Comparison of ENCODE assay signal across 1 mouse cellular context in genomic region chr4:62431522-62431921, GRCm38 (mm10).
TF ChIP-seq lines count a peak whose summit lies in the region.

No protein-coding gene starts in this region.

TF ChIP-seq in MEL, 35 proteins besides CTCF, POLR2A, EP300 and RAD21:
- TF ChIP-seq MYB (IDR thresholded peaks at IDR 0.05; ENCODE audit: low read depth, low read length) (no peak), NELFE (IDR thresholded peaks at IDR 0.05; ENCODE audit: low read depth, low read length) (no peak), TCF12 (IDR thresholded peaks at IDR 0.05; ENCODE audit: low read depth, low read length) (no peak), MAX (IDR thresholded peaks at IDR 0.05; ENCODE audit: low read length) (0 out of 2 replicates have a peak, but pooled peaks have one; percentile 25), USF2 (IDR thresholded peaks at IDR 0.05; ENCODE audit: borderline replicate concordance in 1 of 2, insufficient read depth in 1 of 2, low read depth in 1 of 2, low read length in 2 of 2) (no peak), E2F4 (IDR thresholded peaks at IDR 0.05; ENCODE audit: borderline replicate concordance, low read depth, low read length) (no peak), ZMIZ1 (IDR thresholded peaks at IDR 0.05; ENCODE audit: low read depth, low read length) (no peak), CHD2 (IDR thresholded peaks at IDR 0.05; ENCODE audit: low read length) (no peak), RCOR1 (IDR thresholded peaks at IDR 0.05; ENCODE audit: low read depth, low read length) (no peak), SMC3 (IDR thresholded peaks at IDR 0.05; ENCODE audit: low read depth, low read length) (no peak), SIN3A (IDR thresholded peaks at IDR 0.05; ENCODE audit: low read length) (peak; percentile 44; the same call in 1 of the 2 replicates), ZC3H11A (IDR thresholded peaks at IDR 0.05; ENCODE audit: low read depth, low read length) (no peak), UBTF (IDR thresholded peaks at IDR 0.05; ENCODE audit: borderline replicate concordance, insufficient read depth, low read depth, low read length) (no peak), GATA1 (IDR thresholded peaks at IDR 0.05; ENCODE audit: low read depth, low read length) (0 out of 2 replicates have a peak, but pooled peaks have one; percentile 13), TBP (IDR thresholded peaks at IDR 0.05; ENCODE audit: low read depth, low read length) (0 out of 2 replicates have a peak, but pooled peaks have one; percentile 24), BHLHE40 (IDR thresholded peaks at IDR 0.05; ENCODE audit: borderline replicate concordance, low read depth, low read length) (no peak), MXI1 (IDR thresholded peaks at IDR 0.05; ENCODE audit: low read depth, low read length) (peak; percentile 72), CHD1 (IDR thresholded peaks at IDR 0.05; ENCODE audit: low read depth, low read length) (no peak), NRF1 (IDR thresholded peaks at IDR 0.05; ENCODE audit: insufficient read depth, low read depth, low read length, poor library complexity, severe bottlenecking) (no peak), MYC (IDR thresholded peaks at IDR 0.05; ENCODE audit: low read depth, low read length) (peak; percentile 36; the same call in 1 of the 2 replicates), JUND (IDR thresholded peaks at IDR 0.05; ENCODE audit: low read depth, low read length) (peak; percentile 63; the same call in 1 of the 2 replicates), MEF2A (IDR thresholded peaks at IDR 0.05; ENCODE audit: extremely low read depth, insufficient replicate concordance, low read depth, low read length, poor library complexity, severe bottlenecking) (no peak), MAZ (IDR thresholded peaks at IDR 0.05; ENCODE audit: low read depth, low read length) (no peak), POLR2AphosphoS5 (IDR thresholded peaks at IDR 0.05; ENCODE audit: borderline replicate concordance, low read depth, low read length) (no peak), POLR2AphosphoS2 (IDR thresholded peaks at IDR 0.05; ENCODE audit: low read length) (no peak), ZNF384 (IDR thresholded peaks at IDR 0.05; ENCODE audit: low read depth, low read length) (no peak), USF1 (IDR thresholded peaks at IDR 0.05; ENCODE audit: low read depth, low read length) (no peak), TAL1 (IDR thresholded peaks at IDR 0.05; ENCODE audit: low read length) (no peak), GABPA (IDR thresholded peaks at IDR 0.05; ENCODE audit: low read depth, low read length) (peak; percentile 87), ELF1 (IDR thresholded peaks at IDR 0.05; ENCODE audit: low read depth, low read length) (no peak), KAT2A (conservative IDR thresholded peaks at IDR 0.05; ENCODE audit: low read depth, low read length) (no peak), ETS1 (IDR thresholded peaks at IDR 0.05; ENCODE audit: low read depth, low read length) (peak; percentile 75; the same call in 1 of the 2 replicates), HCFC1 (IDR thresholded peaks at IDR 0.05; ENCODE audit: low read depth, low read length) (no peak), ZKSCAN1 (IDR thresholded peaks at IDR 0.05; ENCODE audit: low read depth, low read length) (no peak), MAFK (IDR thresholded peaks at IDR 0.05; ENCODE audit: borderline replicate concordance, low read depth, low read length) (peak; percentile 97)
